Mouse (Mus musculus) midbrain, embryonic 12.5 days (tissue): ENCODE data around the gene Neurl1a. TPM values are rescaled to one million over a fixed set of nuclear protein-coding genes. Genes with fewer than 3 reads are reported as not detected.
"Not testable (repeated sequence)": the region's sequence is repeated elsewhere in the genome, so short reads cannot be mapped to it uniquely, and the experiment has no call there.

Source experiments
- ATAC-seq: fragments of 200-750 bp; cut with Nextera tagmentation; 2 replicates; pipeline ENCODE4 v1.8.0; 2017; ENCODE audit warnings: low read depth, moderate TSS enrichment, moderate library complexity; ENCODE audit not compliant: low FRiP score
- H3K27ac ChIP-seq: fragments of 300-500 bp; sonication (generic); replicated peaks from 2 replicates; pipeline ENCODE4 v1.5.1; 2016; ENCODE audit warnings: mild to moderate bottlenecking
- H3K27me3 ChIP-seq: fragments of 300-500 bp; sonication (generic); 2 replicates; pipeline ENCODE4 v1.6.1; 2016; ENCODE audit warnings: mild to moderate bottlenecking
- H3K36me3 ChIP-seq: fragments of 300-500 bp; sonication (generic); 2 replicates; pipeline ENCODE4 v1.6.1; 2016
- H3K4me1 ChIP-seq: fragments of 300-500 bp; sonication (generic); 2 replicates; pipeline ENCODE4 v1.6.1; 2016
- H3K4me2 ChIP-seq: fragments of 300-500 bp; sonication (generic); replicated peaks from 2 replicates; pipeline ENCODE4 v1.6.1; 2016; ENCODE audit warnings: mild to moderate bottlenecking, moderate library complexity
- H3K4me3 ChIP-seq: fragments of 300-500 bp; sonication (generic); 2 replicates; pipeline ENCODE4 v1.5.1; 2016; ENCODE audit warnings: mild to moderate bottlenecking
- H3K9ac ChIP-seq: fragments of 300-500 bp; sonication (generic); replicated peaks from 2 replicates; pipeline ENCODE4 v1.6.1; 2016; ENCODE audit warnings: mild to moderate bottlenecking, moderate library complexity
- H3K9me3 ChIP-seq: fragments of 300-500 bp; sonication (generic); 2 replicates; pipeline ENCODE4 v1.6.1; 2016; ENCODE audit warnings: mild to moderate bottlenecking
- WGBS: fragments of 180-500 bp; shearing (Covaris S2); methylation state at CpG from one replicate; pipeline ENCODE4 v1.1.7; 2016; 5-methylcytosine and 5-hydroxymethylcytosine counted together
- polyA plus RNA-seq: library from polyadenylated mRNA; unstranded; fragments of >200 nt; fragmentation: Nextera tagmentation; extraction: Ambion mirVana; gene quantifications from 2 replicates; pipeline ENCODE4 v1.2.1, GENCODE M21; 2016

Neurl1a gene
- 4.8 and 5.2 TPM in 2 replicates for polyA plus RNA-seq

GRCm38 (mm10) chr19:47178431-47179271 lies at the start of gene Neurl1a:
Neurl1a (plus strand) TSS chr19:47178820.
- Histone ChIP-seq H3K4me1 (peaks cover 15% of the 10 kb centered on the region), H3K4me3 (peak within 1 kb of the TSS; percentile 72), H3K9me3 (peaks cover 6% of the 10 kb centered on the region; the same call in 1 of the 2 replicates), H3K27me3 (peaks cover 56% of the 10 kb centered on the region), H3K27ac (peak within 1 kb of the TSS; percentile 39; the same call in 1 of the 2 replicates), H3K4me2 (peak within 1 kb of the TSS; percentile 99), H3K36me3 (no peaks in the 10 kb centered on the region), H3K9ac (peak within 1 kb of the TSS; percentile 68)
- ATAC-seq, result peak; percentile 76
- WGBS, result under 1% methylated on average over 76 of the region's 98 CpGs

- Histone ChIP-seq H3K9ac (no peak overlapping the region), H3K36me3 (peaks cover 82% of the 10 kb centered on the region), H3K9me3 (no peaks in the 10 kb centered on the region), H3K4me3 (no peak overlapping the region), H3K4me2 (no peak overlapping the region), H3K4me1 (no peaks in the 10 kb centered on the region), H3K27ac (no peak overlapping the region), H3K27me3 (no peaks in the 10 kb centered on the region)
- no peak for ATAC-seq
- 94% methylated on average over 11 of the region's 11 CpGs for WGBS
These were observed 49.8 kb upstream of the Neurl1a start for GRCm38 (mm10) chr19:47128835-47129234.

- Histone ChIP-seq H3K9me3 (no peaks in the 10 kb centered on the region), H3K27me3 (no peaks in the 10 kb centered on the region), H3K4me1 (no peaks in the 10 kb centered on the region), H3K27ac (no peak overlapping the region), H3K4me3 (no peak overlapping the region), H3K36me3 (peaks cover 72% of the 10 kb centered on the region), H3K9ac (no peak overlapping the region), H3K4me2 (no peak overlapping the region)
- WGBS, result 96% methylated on average over 15 of the region's 15 CpGs
- ATAC-seq, result no peak
These were observed 48.0 kb upstream of the Neurl1a start for GRCm38 (mm10) chr19:47130551-47131125.

GRCm38 (mm10) chr19:47133161-47133560 lies 45.5 kb upstream of the Neurl1a start:
- Histone ChIP-seq H3K4me3 (no peak overlapping the region), H3K27me3 (peaks cover 5% of the 10 kb centered on the region; the same call in 1 of the 2 replicates), H3K9me3 (no peaks in the 10 kb centered on the region), H3K27ac (no peak overlapping the region), H3K36me3 (peaks cover 47% of the 10 kb centered on the region), H3K4me2 (no peak overlapping the region), H3K9ac (no peak overlapping the region), H3K4me1 (peaks cover 17% of the 10 kb centered on the region)
- no peak for ATAC-seq
- 89% methylated on average over 7 of the region's 7 CpGs for WGBS

GRCm38 (mm10) chr19:47135568-47135967 lies 43.1 kb upstream of the Neurl1a start:
- 93% methylated on average over 17 of the region's 17 CpGs for WGBS
- ATAC-seq, result no peak
- no peak overlapping the region for H3K27ac ChIP-seq

GRCm38 (mm10) chr19:47136170-47136569 lies 42.5 kb upstream of the Neurl1a start:
- no peak for ATAC-seq
- 84% methylated on average over 5 of the region's 5 CpGs for WGBS

More at GRCm38 (mm10) chr19:47135568-47135967, 43.1 kb upstream of the Neurl1a start:
- Histone ChIP-seq H3K36me3 (peaks cover 23% of the 10 kb centered on the region), H3K27me3 (peaks cover 22% of the 10 kb centered on the region), H3K4me2 (no peak overlapping the region), H3K4me1 (peaks cover 20% of the 10 kb centered on the region), H3K9me3 (no peaks in the 10 kb centered on the region), H3K9ac (no peak overlapping the region), H3K4me3 (no peak overlapping the region)

GRCm38 (mm10) chr19:47137051-47137581 lies 41.5 kb upstream of the Neurl1a start:
- Histone ChIP-seq H3K27ac (no peak overlapping the region), H3K4me3 (no peak overlapping the region), H3K9me3 (no peaks in the 10 kb centered on the region), H3K36me3 (peaks cover 8% of the 10 kb centered on the region; the same call in 1 of the 2 replicates), H3K4me2 (peak overlapping the region; percentile 43), H3K27me3 (peaks cover 22% of the 10 kb centered on the region), H3K9ac (no peak overlapping the region; the same call in 1 of the 2 replicates), H3K4me1 (peaks cover 20% of the 10 kb centered on the region)
- 53% methylated on average over 6 of the region's 6 CpGs for WGBS
- no peak for ATAC-seq

More at GRCm38 (mm10) chr19:47136170-47136569, 42.5 kb upstream of the Neurl1a start:
- Histone ChIP-seq H3K27ac (no peak overlapping the region), H3K9me3 (no peaks in the 10 kb centered on the region), H3K4me2 (no peak overlapping the region), H3K27me3 (peaks cover 22% of the 10 kb centered on the region), H3K4me1 (peaks cover 20% of the 10 kb centered on the region), H3K4me3 (no peak overlapping the region), H3K36me3 (peaks cover 17% of the 10 kb centered on the region), H3K9ac (no peak overlapping the region)

GRCm38 (mm10) chr19:47137771-47138421 lies 40.7 kb upstream of the Neurl1a start, which contains the start of gene Calhm2:
Calhm2 (minus strand) TSS chr19:47138294.
- Histone ChIP-seq H3K4me3 (peak within 1 kb of the TSS; percentile 21), H3K9ac (peak within 1 kb of the TSS; percentile 46; the same call in 1 of the 2 replicates), H3K27ac (no peak within 1 kb of the TSS; the same call in 1 of the 2 replicates), H3K9me3 (no peaks in the 10 kb centered on the region), H3K36me3 (0 out of 2 replicates have a peak, but pooled peaks cover 3% of the 10 kb centered on the region), H3K4me2 (peak within 1 kb of the TSS; percentile 43), H3K4me1 (peaks cover 20% of the 10 kb centered on the region), H3K27me3 (peaks cover 22% of the 10 kb centered on the region)
- ATAC-seq, result no peak
- WGBS, result 16% methylated on average over 28 of the region's 28 CpGs

- not testable (repeated sequence) for H3K4me3 ChIP-seq, H3K9ac ChIP-seq, H3K27ac ChIP-seq, H3K36me3 ChIP-seq, H3K9me3 ChIP-seq, ATAC-seq, H3K4me2 ChIP-seq
- WGBS, result 49% methylated on average over 7 of the region's 7 CpGs
- Histone ChIP-seq H3K27me3 (peaks cover 22% of the 10 kb centered on the region), H3K4me1 (peaks cover 20% of the 10 kb centered on the region)
These were observed 39.0 kb upstream of the Neurl1a start for GRCm38 (mm10) chr19:47139611-47140010.

GRCm38 (mm10) chr19:47142438-47142837 lies 36.2 kb upstream of the Neurl1a start:
- Histone ChIP-seq H3K4me2 (no peak overlapping the region), H3K9me3 (no peaks in the 10 kb centered on the region), H3K27ac (no peak overlapping the region), H3K36me3 (no peaks in the 10 kb centered on the region), H3K9ac (no peak overlapping the region), H3K4me3 (no peak overlapping the region), H3K4me1 (peaks cover 10% of the 10 kb centered on the region), H3K27me3 (peaks cover 18% of the 10 kb centered on the region)
- WGBS, result 86% methylated on average over 6 of the region's 6 CpGs
- no peak for ATAC-seq

- H3K4me2 ChIP-seq, result no peak within 1 kb of the TSS
- ATAC-seq, result no peak
- no peak within 1 kb of the TSS for H3K4me3 ChIP-seq
- H3K4me1 ChIP-seq, result no peaks in the 10 kb centered on the region
- 92% methylated on average over 6 of the region's 6 CpGs for WGBS
- H3K27ac ChIP-seq, result no peak within 1 kb of the TSS
- H3K36me3 ChIP-seq, result no peaks in the 10 kb centered on the region
- H3K27me3 ChIP-seq, result peaks cover 7% of the 10 kb centered on the region
- H3K9ac ChIP-seq, result no peak within 1 kb of the TSS
- no peaks in the 10 kb centered on the region for H3K9me3 ChIP-seq
These were observed 34.5 kb upstream of the Neurl1a start, which contains the start of gene Calhm1 for GRCm38 (mm10) chr19:47144154-47144553. Calhm1 (minus strand) TSS chr19:47144254.
